Comparison of ENCODE assay signal across 19 mouse cellular contexts in the genomic region with DNA sequence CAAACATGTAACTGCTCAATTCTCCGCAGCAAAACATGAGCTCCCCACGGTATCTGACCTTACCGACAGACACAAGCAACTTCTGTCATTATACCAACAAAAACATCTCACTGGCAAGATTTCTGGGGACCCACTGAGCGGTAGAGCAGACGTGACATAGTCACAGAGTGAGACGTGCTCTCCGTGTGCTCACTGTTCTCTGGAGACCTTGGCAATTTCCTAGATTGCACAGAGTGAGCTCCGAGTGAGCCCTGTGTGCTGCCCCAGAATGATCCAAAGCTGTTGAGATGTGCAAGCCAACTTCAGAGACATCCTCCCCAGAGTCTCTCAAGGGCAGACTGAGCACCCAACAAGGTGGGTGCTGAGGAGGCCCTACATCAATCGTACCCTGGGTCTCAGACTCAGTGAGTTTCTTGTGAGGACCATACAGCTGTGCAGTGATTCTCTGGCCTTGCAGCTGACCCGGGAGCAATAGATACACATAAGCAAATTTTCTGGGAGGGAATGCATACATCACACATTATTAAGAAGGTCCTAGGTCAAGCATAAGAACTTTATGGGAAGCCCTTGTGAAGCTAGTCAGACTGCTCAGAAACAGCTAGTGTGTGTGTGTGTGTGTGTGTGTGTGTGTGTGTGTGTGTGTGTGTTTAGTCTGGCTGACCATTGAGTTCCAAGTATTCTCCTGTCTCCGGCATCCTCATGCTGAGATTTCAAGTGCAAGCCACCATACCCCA. TPM values are rescaled to one million over a fixed set of nuclear protein-coding genes. Genes with fewer than 3 reads are reported as not detected.
DNase-seq lines count a peak whose midpoint lies in the region; ATAC-seq lines count a peak whose summit lies in the region.
"Had no signal": no experiment of that assay in that cellular context is flagged by ENCODE, and none has a peak within 500 bp of the region (broad histone marks: within the 10 kb centered on the region; RNA-seq: fewer than 3 reads in every experiment).

No protein-coding gene starts in this region.

- intact Hi-C loops in heart, postnatal 25 days (cut with DNase I): no loop called here

- DNase-seq in adrenal gland, postnatal 14 days: peak; percentile 7
- no peak for DNase-seq in adrenal gland, adult 18-20 months (ENCODE audit: low spot score in 2 of 2)
- DNase-seq in heart, postnatal 25 days (ENCODE audit: low spot score): no peak
- no peak for DNase-seq in lung, postnatal 10 days
- DNase-seq in embryonic facial prominence, embryonic 10.5 days (ENCODE audit: low spot score): no peak
- DNase-seq: adrenal gland, postnatal 10 days; B cell, adult 2 months; cerebellum, adult 18-20 months; cerebellum, adult 9-11 months; cerebellum, postnatal 36 days; gastrocnemius, postnatal 36 days; heart, postnatal 10 days had no signal

- no peaks in the 10 kb centered on the region for H3K9me3 ChIP-seq in heart, embryonic 15.5 days (replicated peaks)
- H3K9me3 ChIP-seq in lung, embryonic 15.5 days: no peaks in the 10 kb centered on the region
- no peaks in the 10 kb centered on the region for H3K9me3 ChIP-seq in embryonic facial prominence, embryonic 10.5 days
- H3K9me3 ChIP-seq: forebrain, embryonic 15.5 days; heart, embryonic 13.5 days; hindbrain, embryonic 15.5 days had no signal

- ATAC-seq in heart, embryonic 15.5 days (replicated peaks; ENCODE audit: insufficient number of reproducible peaks, insufficient read depth, low FRiP score, low read depth): peak; percentile 20; the same call in 1 of the 2 replicates
- peak; percentile 84 for ATAC-seq in lung, embryonic 15.5 days (ENCODE audit: borderline replicate concordance, extremely low read depth, low FRiP score, low TSS enrichment)
- ATAC-seq: CD4-positive, CD25-positive, alpha-beta regulatory T cell, adult 4 months; forebrain, embryonic 15.5 days had no signal

- no peak overlapping the region for H3K4me2 ChIP-seq in heart, embryonic 15.5 days
- H3K4me2 ChIP-seq in lung, embryonic 15.5 days: no peak overlapping the region
- H3K4me2 ChIP-seq: forebrain, embryonic 15.5 days; heart, embryonic 13.5 days; hindbrain, embryonic 15.5 days had no signal

- H3K36me3 ChIP-seq in heart, embryonic 15.5 days: no peaks in the 10 kb centered on the region
- H3K36me3 ChIP-seq in lung, embryonic 15.5 days: no peaks in the 10 kb centered on the region
- H3K36me3 ChIP-seq in embryonic facial prominence, embryonic 10.5 days (replicated peaks): no peaks in the 10 kb centered on the region
- H3K36me3 ChIP-seq: forebrain, embryonic 15.5 days; G1E; heart, embryonic 13.5 days; hindbrain, embryonic 15.5 days had no signal

- 73% methylated on average over 11 of the region's 11 CpGs for whole genome bisulfite sequencing in heart, embryonic 15.5 days
- 39% methylated on average over 11 of the region's 11 CpGs for WGBS in lung, embryonic 15.5 days
- WGBS in embryonic facial prominence, embryonic 10.5 days: 84% methylated on average over 11 of the region's 11 CpGs

- H3K4me3 ChIP-seq in heart, embryonic 15.5 days: no peak overlapping the region
- no peak overlapping the region for H3K4me3 ChIP-seq in lung, embryonic 15.5 days
- no peak overlapping the region for H3K4me3 ChIP-seq in embryonic facial prominence, embryonic 10.5 days
- H3K4me3 ChIP-seq: forebrain, embryonic 15.5 days; heart, embryonic 13.5 days; hindbrain, embryonic 15.5 days had no signal

- no peaks in the 10 kb centered on the region for H3K4me1 ChIP-seq in heart, embryonic 15.5 days (replicated peaks)
- H3K4me1 ChIP-seq in lung, embryonic 15.5 days: peaks cover 42% of the 10 kb centered on the region
- peaks cover 59% of the 10 kb centered on the region for H3K4me1 ChIP-seq in embryonic facial prominence, embryonic 10.5 days

- H3K27me3 ChIP-seq in heart, embryonic 15.5 days: no peaks in the 10 kb centered on the region
- no peaks in the 10 kb centered on the region for H3K27me3 ChIP-seq in lung, embryonic 15.5 days
- no peaks in the 10 kb centered on the region for H3K27me3 ChIP-seq in embryonic facial prominence, embryonic 10.5 days (replicated peaks; ENCODE audit: low read depth, poor library complexity, severe bottlenecking)
- H3K27me3 ChIP-seq: forebrain, embryonic 15.5 days; heart, embryonic 13.5 days; hindbrain, embryonic 15.5 days had no signal

- H3K27ac ChIP-seq in heart, embryonic 15.5 days: no peak overlapping the region
- H3K27ac ChIP-seq in lung, embryonic 15.5 days: peak overlapping the region; percentile 81
- peak overlapping the region; percentile 61; the same call in 1 of the 2 replicates for H3K27ac ChIP-seq in embryonic facial prominence, embryonic 10.5 days (replicated peaks)
- H3K27ac ChIP-seq: forebrain, embryonic 15.5 days; heart, embryonic 13.5 days; hindbrain, embryonic 15.5 days had no signal

- no peak overlapping the region for H3K9ac ChIP-seq in heart, embryonic 15.5 days
- no peak overlapping the region for H3K9ac ChIP-seq in lung, embryonic 15.5 days
- H3K9ac ChIP-seq: forebrain, embryonic 15.5 days; heart, embryonic 13.5 days; hindbrain, embryonic 15.5 days had no signal

RNA-seq across cellular contexts. Expression of a gene that starts 58.5 kb away (rescaled TPM):
- 14.6 and 21.0 TPM in 2 replicates for total RNA-seq in adrenal gland, postnatal 14 days (2021)
- 10 to 100 TPM in 1 of 2 experiments, 1 to 10 TPM in 1; 9.7 to 14.1 TPM for total RNA-seq in adrenal gland, adult 18-20 months (2021)
- 18.8 and 33.9 TPM in 2 replicates for polyA plus RNA-seq in heart, embryonic 15.5 days (2015; fragmentation: Nextera tagmentation; extraction: Ambion mirVana)
- total RNA-seq in heart, postnatal 25 days (2021): 10 to 100 TPM; 14.1 to 14.4 TPM
- 107 and 115 TPM in 2 replicates for polyA plus RNA-seq in lung, embryonic 15.5 days (2015; fragmentation: Nextera tagmentation; extraction: Ambion mirVana)
- 50.4 and 67.6 TPM in 2 replicates for polyA plus RNA-seq in embryonic facial prominence, embryonic 10.5 days (2016; fragmentation: Nextera tagmentation; extraction: Ambion mirVana)
- polyA plus RNA-seq: CD4-positive, CD25-positive, alpha-beta regulatory T cell, adult 4 months; G1E had no signal
